Mouse (Mus musculus): ENCODE data around the gene Gtsf2.
"Not testable (repeated sequence)": the region's sequence is repeated elsewhere in the genome, so short reads cannot be mapped to it uniquely, and the experiment has no call there.

Gtsf2 gene

DNA sequence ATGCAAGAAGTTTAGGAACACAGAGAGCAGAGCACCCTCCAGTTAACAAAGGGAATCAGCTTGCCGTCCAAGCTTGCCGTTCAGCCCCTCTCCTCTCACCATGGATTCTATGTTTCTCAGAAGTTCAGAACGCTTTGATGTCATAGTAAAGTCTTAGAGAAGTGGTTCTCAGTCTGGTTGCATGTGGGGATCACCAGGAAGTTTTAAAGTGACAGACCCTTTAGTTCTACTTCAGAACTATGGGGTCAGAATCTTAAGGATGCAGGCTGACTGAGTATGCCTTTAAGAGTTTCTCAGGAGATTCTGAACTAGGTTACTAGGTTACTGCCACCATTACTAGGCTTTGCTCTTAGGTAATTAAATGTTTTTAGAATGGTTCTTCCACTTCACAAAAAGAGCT lies at the start of gene Gtsf2:
Gtsf2 (minus strand) TSS at position 101 of the 400 bp plus-strand sequence.
- DNase-seq (ENCODE audit: low read depth, low spot score), result no peak

DNA sequence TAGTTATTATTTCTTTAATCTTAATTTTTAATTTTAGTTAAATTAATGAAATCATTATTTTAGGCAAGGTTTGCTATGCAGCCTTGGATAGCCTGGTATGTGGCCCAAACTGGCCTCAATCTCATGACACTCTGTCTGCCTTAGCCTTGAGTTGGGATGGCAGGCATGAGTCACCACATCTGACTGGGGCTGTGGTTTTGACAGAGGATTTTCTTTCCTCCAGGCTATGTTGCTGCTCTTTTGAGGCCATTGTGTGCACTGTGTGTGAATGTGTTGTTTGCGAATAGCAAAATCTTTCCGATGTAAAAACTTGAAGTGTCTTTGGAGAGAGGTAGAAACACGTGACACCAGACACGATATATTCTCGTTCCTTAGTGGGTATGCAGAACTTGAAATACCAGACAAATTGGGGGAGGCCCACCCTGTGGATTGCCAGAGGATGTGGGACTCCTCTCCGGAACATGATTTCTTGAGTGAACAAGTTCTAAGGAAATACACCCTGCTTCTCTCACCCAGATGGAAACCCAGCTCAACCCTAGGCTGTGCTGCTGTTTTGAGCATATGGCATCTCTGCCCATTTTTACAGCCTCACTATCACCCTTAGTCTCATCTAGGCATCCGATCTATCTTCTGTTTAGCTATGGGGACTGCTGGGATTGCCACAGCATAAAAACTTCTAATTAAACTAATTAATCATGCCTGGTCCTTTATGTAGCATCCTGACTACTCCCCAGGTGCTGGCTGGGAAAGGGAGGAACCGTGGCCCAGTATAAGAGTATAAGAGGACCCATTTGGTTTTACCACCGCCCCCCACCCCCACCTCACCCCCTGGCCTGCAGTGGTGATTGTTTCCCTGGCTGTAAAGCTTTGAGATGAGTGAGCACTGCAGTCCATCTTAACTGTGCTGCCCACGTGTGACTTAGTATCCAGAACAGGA lies 48.2 kb upstream of the Gtsf2 start:
- DNase-seq (ENCODE audit: low read depth, low spot score), result no peak

GRCm38 (mm10) chr15:103488336-103488735 lies 40.1 kb upstream of the Gtsf2 start:
- no peak for DNase-seq (ENCODE audit: low read depth, low spot score)

GRCm38 (mm10) chr15:103486658-103487057 lies 38.4 kb upstream of the Gtsf2 start:
- DNase-seq (ENCODE audit: low read depth, low spot score), result no peak

GRCm38 (mm10) chr15:103485106-103485505 lies 36.8 kb upstream of the Gtsf2 start:
- no peak for DNase-seq (ENCODE audit: low read depth, low spot score)

- DNase-seq (ENCODE audit: low read depth, low spot score), result no peak
These were observed 36.2 kb upstream of the Gtsf2 start for GRCm38 (mm10) chr15:103484490-103484889.

DNA sequence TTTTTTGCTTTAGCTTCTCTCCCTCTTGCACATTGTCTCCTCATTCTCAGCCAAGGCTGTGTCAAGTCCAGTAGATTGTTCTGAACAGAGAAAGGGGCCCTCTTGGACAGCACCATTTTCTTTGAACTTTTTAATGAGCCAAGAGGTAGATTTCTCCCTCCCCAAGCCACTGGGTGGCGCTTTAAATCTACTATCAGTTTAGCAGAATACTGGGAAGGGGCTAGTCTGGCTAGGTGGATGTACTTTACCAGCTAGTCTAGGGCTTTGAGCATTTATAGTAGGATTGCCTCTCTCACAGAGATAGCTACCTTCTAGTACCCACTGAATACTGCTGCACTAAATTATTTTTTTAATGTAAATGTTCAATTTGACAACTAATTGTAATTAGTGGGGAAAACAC lies 34.2 kb upstream of the Gtsf2 start:
- DNase-seq (ENCODE audit: low read depth, low spot score), result peak; percentile 7

DNA sequence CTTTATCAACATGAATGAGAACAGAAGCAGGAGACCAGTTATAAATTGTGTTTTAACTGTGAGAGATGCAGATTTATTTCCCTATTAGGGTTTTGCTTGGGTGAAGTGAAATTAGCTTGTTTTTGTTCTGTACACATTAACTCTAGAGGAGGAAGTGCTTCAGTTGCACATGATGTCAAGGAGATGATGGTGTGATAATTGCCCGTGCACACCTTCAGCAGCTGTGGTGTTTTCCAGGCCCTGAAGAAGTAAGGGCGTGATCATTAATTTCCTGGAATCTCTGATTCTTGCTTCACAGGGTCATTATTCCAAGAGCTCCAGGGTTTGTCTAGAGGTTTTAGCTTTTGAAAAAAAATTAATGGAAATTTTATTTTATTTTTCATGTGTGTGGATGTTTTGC lies 31.9 kb upstream of the Gtsf2 start:
- no peak for DNase-seq (ENCODE audit: low read depth, low spot score)

DNA sequence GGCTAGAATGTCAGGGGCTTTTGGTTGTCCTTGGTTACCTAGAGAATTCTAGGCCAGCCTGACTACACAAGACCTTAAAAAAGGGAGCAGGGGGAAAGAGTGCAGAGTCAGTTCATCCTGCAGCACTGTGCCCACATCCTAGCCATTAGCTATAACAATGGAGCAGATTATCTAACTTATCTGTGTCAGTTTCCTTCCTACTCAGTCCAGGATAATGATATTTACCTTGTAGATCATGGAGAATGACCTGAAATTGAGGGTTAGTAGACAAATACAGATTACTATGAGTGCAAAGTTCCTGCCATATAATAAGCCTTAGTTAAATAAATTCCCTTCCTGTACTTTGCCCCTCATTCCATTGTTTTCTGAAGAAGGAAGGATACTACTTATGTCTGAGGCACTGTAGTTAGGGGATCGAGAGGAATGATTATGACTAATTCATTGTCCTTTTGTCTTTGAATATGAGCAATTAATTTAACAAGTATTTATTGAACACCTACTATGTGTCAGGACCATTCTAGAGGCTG lies 30.9 kb upstream of the Gtsf2 start:
- no peak for DNase-seq (ENCODE audit: low read depth, low spot score)

GRCm38 (mm10) chr15:103473769-103474168 lies 25.5 kb upstream of the Gtsf2 start:
- DNase-seq (ENCODE audit: low read depth, low spot score), result no peak

GRCm38 (mm10) chr15:103473182-103473581 lies 24.9 kb upstream of the Gtsf2 start:
- DNase-seq (ENCODE audit: low read depth, low spot score), result no peak

DNA sequence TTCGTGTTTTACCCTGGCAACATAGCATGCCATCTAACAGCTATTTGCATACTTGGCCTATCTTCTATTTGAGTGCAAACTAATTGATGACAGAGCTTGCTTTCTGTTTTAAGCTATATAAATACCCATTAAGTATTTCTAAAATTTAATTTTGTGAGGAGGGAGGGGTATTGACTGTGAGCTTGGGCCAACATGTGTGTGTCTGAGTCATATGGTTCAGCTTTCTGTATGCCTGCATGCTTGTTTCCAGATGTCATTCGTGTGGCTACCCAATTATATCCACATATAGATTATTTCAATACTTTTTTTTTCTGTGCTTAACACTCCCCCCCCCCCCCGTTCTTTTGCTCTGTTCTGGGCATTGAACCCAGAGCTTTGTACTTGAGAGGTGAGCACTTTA lies 24.0 kb upstream of the Gtsf2 start:
- DNase-seq (ENCODE audit: low read depth, low spot score), result no peak

DNA sequence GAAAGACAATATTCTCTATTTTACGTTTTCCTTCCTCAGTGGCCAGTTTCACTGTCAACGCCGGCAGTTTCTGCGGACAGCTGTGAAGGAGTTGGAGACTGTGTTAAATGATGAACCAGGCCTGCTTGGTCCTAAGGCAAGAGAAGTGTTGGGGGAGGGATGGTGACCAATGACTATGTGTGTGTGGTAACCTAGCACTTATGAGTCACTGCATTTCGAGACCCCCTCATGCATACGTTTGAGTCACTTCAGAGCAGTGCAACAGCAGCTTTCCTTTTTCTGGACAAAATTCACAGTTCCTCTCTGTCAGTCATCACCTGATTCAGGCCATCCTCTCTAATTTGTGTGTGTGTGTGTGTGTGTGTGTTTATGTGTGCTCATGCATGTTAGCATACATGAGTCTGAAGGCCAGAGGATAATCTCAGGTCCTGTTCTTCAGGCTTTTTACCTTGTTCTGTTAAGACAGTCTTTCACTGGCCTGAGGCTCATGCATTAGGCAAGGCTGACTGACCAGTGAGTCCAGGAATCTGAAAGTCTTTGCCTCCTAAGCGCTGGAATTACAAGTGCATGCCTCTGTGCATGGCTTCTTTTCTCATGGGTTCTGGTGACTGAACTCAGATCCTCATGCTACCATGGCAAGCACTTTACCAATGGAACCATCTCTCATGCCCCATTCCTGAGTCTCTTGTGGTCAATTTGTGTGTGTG lies 23.4 kb upstream of the Gtsf2 start:
- no peak for DNase-seq (ENCODE audit: low read depth, low spot score)

DNA sequence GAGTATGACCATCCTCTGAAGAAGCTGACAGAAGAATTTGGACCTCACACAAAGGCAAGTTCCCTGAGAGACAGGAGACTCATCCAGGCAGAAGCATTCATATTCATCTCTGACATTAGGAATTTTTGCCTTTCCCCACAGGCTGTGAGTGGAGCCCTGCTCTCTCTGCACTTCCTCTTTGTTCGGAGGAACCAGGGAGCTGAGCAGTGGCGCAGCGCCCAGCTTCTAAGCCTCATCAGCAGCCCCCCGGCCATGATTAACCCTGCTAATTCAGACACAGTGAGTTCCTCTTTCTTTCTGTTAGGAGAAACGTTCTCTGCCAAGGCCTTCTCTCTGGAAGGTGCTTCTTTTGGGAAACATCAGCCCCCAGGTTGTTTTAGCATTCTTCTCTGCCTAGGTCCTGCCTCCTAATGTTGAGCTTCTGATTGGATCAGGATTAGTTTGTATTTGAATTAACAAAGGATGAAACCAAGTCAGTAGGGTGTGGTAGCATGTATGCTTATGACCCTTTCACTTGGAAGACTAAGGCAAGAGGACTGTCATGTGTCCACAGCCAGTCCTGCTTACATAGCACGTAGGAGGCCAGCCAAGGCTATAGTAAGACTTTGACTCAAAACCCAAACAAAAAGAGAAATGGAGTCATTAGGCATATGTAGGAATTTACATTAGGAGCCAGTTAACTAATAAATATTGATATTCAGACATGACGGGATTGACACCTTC lies 14.4 kb upstream of the Gtsf2 start:
- DNase-seq (ENCODE audit: low read depth, low spot score), result no peak

GRCm38 (mm10) chr15:103454449-103454848 lies 6.2 kb upstream of the Gtsf2 start:
- peak; percentile 45 for DNase-seq (ENCODE audit: low read depth, low spot score)

GRCm38 (mm10) chr15:103453551-103454218 lies 5.4 kb upstream of the Gtsf2 start, which contains the start of gene Nckap1l:
Nckap1l (plus strand) TSS chr15:103453794.
- peak; percentile 90 for DNase-seq (ENCODE audit: low read depth, low spot score)

GRCm38 (mm10) chr15:103445966-103446365 lies 2.3 kb downstream of the Gtsf2 start:
- DNase-seq (ENCODE audit: low read depth, low spot score), result not testable (repeated sequence)

GRCm38 (mm10) chr15:103430241-103430640 lies 18.0 kb downstream of the Gtsf2 start, which contains the start of gene Gtsf1:
Gtsf1 (minus strand) TSS chr15:103430470.
- DNase-seq (ENCODE audit: low read depth, low spot score), result no peak

DNA sequence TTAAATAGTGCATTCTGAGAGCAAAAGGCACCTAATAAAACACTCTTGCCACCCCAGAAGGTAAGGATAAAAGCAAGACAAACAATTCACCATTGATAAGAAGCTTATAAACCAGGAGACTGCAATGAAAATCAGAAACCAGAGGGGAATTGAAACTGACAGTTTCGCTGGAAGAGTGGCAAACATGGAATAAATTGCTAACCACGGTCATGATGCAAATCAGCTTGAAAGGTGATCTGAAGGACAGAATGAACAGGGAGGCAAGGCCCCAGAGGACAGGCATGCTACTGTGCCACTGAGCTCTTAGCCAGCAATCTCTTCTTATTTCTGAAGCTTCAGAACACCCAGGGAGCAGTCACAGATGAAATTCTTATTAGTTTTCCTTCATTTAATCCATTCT lies 21.3 kb downstream of the Gtsf2 start:
- no peak for DNase-seq (ENCODE audit: low read depth, low spot score)

DNA sequence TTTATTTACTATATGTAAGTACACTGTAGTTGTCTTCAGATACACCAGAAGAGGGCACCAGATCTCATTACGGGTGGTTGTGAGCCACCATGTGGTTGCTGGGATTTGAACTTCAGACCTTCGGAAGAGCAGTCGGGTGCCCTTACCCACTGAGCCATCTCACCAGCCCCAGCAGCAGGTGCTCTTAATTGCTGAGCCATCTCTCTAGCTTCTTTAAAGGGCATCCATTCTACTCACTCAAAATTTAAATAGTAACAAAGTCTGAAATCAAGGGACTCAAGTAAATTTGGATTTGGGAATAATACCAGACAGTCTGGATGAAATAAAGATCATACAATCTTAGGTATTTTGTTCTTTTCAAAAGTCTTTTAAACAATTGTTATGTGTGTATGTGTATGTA lies 42.7 kb downstream of the Gtsf2 start:
- not testable (repeated sequence) for DNase-seq (ENCODE audit: low read depth, low spot score)

DNA sequence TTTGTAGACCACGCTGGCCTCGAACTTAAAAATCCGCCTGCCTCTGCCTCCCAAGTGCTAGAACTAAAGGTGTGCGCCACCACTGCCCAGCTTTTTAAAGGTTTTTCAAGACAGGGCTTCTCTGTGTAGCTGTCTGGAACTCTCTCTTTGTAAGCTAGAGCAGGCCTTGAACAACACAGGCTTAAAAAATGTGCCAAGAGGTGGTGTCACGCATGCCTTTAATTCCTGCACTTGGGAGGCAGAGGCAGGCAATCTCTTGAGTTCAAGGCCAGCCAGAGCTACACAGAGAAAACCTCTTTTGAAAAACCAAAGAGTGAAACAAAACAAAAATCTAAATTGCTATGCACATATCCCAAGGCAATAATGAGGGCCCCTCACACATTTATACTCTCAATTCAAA lies 46.9 kb downstream of the Gtsf2 start:
- no peak for DNase-seq (ENCODE audit: low read depth, low spot score)

Measured in CD4-positive, CD25-positive, alpha-beta regulatory T cell, adult 2 months (primary cell).